Mouse (Mus musculus) E14TG2a.4 (cell line): ENCODE measurements at regions not wholly inside any gene's neighbourhood (a gene's known extent, or its start where the extent isn't known, plus 50 kb on each side); places are given as distances from the start of the nearest gene placed in this dataset.

Experiments
- CTCF ChIP-seq: conservative IDR thresholded peaks from 2 replicates; pipeline ENCODE4 v1.5.1; 2014; ENCODE audit warnings: low read length
- NANOG ChIP-seq: IDR thresholded peaks from 2 replicates; pipeline ENCODE4 v1.6.1; 2014; ENCODE audit warnings: borderline replicate concordance, low read length, mixed read lengths
- POU5F1 ChIP-seq: IDR thresholded peaks from 2 replicates; pipeline ENCODE4 v1.6.1; 2014; ENCODE audit warnings: low read length, borderline replicate concordance

- TF ChIP-seq CTCF (no peak), POU5F1 (no peak), NANOG (no peak)
These were observed 286.0 kb upstream of the Atp2b1 start for GRCm38 (mm10) chr10:98628191-98628590.
